Mouse (Mus musculus) lung, adult 2 months (tissue): ENCODE results near the gene Pik3r5.

Source experiments
- CTCF ChIP-seq: fragments of 200-500 bp; IDR thresholded peaks from 2 replicates; pipeline ENCODE4 v1.5.1; 2011; ENCODE audit warnings: mild to moderate bottlenecking, low read length, control low read depth; ENCODE audit not compliant: insufficient read depth
- POLR2A ChIP-seq: fragments of 200-500 bp; IDR thresholded peaks from 2 replicates; pipeline ENCODE4 v1.6.1; 2011; ENCODE audit warnings: low read depth, mild to moderate bottlenecking, control low read depth, low read length, borderline replicate concordance; ENCODE audit errors: extremely low read depth

- no peak for TF ChIP-seq POLR2A
- TF ChIP-seq CTCF: no peak
Observed at GRCm38 (mm10) chr11:68519815-68520214, 87.9 kb downstream of the Pik3r5 start.
